Mouse (Mus musculus) E14TG2a.4 (cell line): Measurements from ENCODE around the gene Pemt.

Experiments used
- H3K27me3 ChIP-seq: 2 replicates; pipeline ENCODE4 v1.6.1; 2014; ENCODE audit warnings: low read length, control low read depth; ENCODE audit not compliant: insufficient read depth
- H3K36me3 ChIP-seq: 2 replicates; pipeline ENCODE4 v1.6.1; 2014; ENCODE audit warnings: low read length, control low read depth; ENCODE audit not compliant: insufficient read depth
- H3K4me1 ChIP-seq: replicated peaks from 2 replicates; pipeline ENCODE4 v1.6.1; 2014; ENCODE audit warnings: low read depth, low read length, control low read depth
- H3K4me3 ChIP-seq: replicated peaks from 2 replicates; pipeline ENCODE4 v1.5.1; 2014; ENCODE audit warnings: mild to moderate bottlenecking, low read length
- H3K9me3 ChIP-seq: 2 replicates; pipeline ENCODE4 v1.6.1; 2014; ENCODE audit warnings: low read length, control low read depth
- CTCF ChIP-seq: conservative IDR thresholded peaks from 2 replicates; pipeline ENCODE4 v1.5.1; 2014; ENCODE audit warnings: low read length
- NANOG ChIP-seq: IDR thresholded peaks from 2 replicates; pipeline ENCODE4 v1.6.1; 2014; ENCODE audit warnings: borderline replicate concordance, low read length, mixed read lengths
- POU5F1 ChIP-seq: IDR thresholded peaks from 2 replicates; pipeline ENCODE4 v1.6.1; 2014; ENCODE audit warnings: low read length, borderline replicate concordance

Pemt gene

DNA sequence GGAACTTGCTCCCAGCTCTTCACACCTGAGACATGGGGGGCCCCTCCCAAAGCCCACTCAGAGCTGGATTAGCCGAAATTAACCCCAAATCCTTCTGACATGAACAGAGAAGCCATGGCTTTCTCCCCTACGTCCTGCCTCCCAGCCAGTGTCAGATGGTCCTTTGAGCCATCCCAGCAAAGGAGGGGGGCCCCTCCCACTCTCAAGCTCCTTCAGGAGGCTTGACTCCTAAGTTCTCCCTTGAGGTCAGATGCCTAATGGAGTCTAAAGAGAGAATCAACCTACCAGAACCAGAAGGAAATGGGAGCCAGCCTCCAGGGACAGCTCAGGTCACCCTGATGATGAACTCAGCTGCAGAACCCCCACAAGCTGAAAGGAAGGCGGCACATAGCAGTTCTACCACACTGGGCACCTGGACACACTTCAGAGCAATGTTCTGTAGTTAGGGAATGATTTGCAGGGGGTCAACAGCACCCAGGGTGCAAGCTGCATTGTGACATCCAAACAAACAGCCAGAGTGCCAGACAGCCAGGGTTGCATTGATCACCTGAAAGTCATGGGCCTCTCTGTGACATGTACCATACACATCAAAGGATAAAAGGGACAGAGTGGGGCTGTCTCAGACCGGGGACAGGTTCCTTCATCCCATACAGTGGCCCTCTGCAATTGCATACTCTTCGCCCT lies 9.6 kb downstream of the Pemt start:
- no peak for TF ChIP-seq NANOG
- TF ChIP-seq CTCF = no peak
- no peaks in the 10 kb centered on the region; the same call in 1 of the 2 replicates for H3K27me3 ChIP-seq
- H3K9me3 ChIP-seq = no peaks in the 10 kb centered on the region
- H3K36me3 ChIP-seq = no peaks in the 10 kb centered on the region
- no peak overlapping the region for H3K4me3 ChIP-seq
- H3K4me1 ChIP-seq = peaks cover 38% of the 10 kb centered on the region

DNA sequence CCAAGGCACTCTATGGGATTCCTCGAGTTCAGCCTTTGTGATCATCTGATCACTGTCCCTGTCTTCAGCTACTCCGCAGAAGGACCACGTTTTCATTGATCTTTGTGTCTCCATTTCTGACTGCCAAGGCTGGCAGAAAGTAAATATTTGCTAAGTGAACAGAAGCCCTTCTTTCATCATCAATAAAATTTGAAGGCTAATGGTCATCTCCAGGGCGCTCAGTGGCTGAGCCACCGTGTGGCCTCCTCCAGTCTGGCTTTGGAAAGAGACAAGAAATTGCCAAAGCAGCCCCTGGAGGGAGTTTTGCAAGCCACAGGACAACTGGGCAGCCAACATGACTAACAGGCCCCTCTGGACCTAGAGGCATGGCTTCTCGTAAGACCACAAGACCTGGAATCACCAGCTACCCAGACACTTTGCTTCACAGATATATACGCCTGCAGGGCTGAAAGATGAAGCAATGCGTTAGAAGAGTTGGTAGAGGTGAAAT lies 11.3 kb downstream of the Pemt start:
- Histone ChIP-seq H3K4me1 (peaks cover 45% of the 10 kb centered on the region), H3K36me3 (no peaks in the 10 kb centered on the region)
- TF ChIP-seq POU5F1 = no peak
- TF ChIP-seq CTCF = 0 out of 2 replicates have a peak, but pooled peaks have one; percentile 3
- TF ChIP-seq NANOG = no peak

DNA sequence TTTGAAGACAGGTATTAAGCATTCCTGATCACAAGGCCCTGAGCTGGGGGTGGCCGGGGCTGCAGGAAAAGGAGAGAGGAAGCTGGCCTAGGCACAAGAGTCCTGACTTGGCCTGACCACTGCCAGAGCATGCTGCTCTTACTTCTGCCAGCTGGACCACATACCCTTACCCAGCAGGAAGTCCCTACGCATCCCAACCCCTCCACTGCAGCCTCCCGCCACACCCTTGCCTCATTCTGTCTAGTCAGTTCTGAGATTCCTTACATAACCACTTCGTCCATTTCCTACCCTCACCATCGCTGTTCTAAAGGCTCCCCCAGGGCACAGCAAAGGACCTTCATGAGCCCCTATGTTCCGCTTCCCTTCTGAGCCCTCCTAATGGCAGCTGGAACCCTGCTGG lies 12.0 kb downstream of the Pemt start:
- Histone ChIP-seq H3K4me3 (no peak overlapping the region), H3K36me3 (no peaks in the 10 kb centered on the region), H3K27me3 (no peaks in the 10 kb centered on the region; the same call in 1 of the 2 replicates), H3K4me1 (peaks cover 45% of the 10 kb centered on the region), H3K9me3 (no peaks in the 10 kb centered on the region)
- TF ChIP-seq NANOG (no peak), POU5F1 (no peak), CTCF (no peak)

More for the DNA sequence above, 11.3 kb downstream of the Pemt start:
- no peaks in the 10 kb centered on the region for H3K9me3 ChIP-seq
- no peaks in the 10 kb centered on the region; the same call in 1 of the 2 replicates for H3K27me3 ChIP-seq
- no peak overlapping the region for H3K4me3 ChIP-seq

DNA sequence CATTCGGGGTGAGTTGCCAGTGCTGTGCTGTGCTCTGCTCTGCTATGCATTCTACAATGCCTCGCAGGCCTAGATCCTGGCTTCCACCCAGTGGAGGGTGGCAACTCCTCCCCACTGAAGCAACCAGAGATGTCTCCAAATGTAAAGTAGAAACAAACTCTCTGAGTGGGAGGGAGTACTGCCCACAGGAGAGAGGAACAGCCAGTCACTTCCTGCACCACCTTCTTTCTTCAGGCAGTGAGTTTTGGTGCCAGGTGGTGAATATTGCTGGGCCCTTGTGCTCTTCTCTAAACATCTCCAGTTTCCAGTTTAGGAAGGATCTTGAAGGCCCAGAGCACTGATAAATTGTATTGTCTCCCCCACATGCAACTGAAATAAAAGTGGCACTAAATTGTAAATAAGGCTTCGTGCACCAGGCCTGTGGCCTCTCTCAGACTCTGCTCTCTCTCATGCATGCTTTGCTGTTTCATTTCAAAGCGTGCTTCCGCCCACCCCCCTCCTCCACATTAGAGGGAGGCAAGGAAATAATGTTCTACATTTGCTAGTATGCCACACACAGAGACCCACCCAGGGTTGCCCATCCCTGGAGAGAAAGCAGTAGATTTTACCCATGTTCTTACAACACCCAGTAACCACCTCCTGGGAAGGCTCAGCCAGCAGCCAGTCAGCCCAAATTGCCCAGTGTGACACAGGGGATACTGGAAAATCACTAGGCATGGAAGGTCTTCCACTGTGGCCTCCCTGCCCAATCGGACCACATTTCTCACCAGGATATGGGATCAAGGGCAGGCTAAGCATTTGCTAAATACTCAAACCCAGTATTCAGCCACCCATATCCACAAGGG lies 13.5 kb downstream of the Pemt start:
- TF ChIP-seq POU5F1 (no peak), CTCF (no peak), NANOG (no peak)
- Histone ChIP-seq H3K27me3 (no peaks in the 10 kb centered on the region; the same call in 1 of the 2 replicates), H3K4me1 (peaks cover 45% of the 10 kb centered on the region), H3K36me3 (no peaks in the 10 kb centered on the region), H3K4me3 (no peak overlapping the region), H3K9me3 (no peaks in the 10 kb centered on the region)

DNA sequence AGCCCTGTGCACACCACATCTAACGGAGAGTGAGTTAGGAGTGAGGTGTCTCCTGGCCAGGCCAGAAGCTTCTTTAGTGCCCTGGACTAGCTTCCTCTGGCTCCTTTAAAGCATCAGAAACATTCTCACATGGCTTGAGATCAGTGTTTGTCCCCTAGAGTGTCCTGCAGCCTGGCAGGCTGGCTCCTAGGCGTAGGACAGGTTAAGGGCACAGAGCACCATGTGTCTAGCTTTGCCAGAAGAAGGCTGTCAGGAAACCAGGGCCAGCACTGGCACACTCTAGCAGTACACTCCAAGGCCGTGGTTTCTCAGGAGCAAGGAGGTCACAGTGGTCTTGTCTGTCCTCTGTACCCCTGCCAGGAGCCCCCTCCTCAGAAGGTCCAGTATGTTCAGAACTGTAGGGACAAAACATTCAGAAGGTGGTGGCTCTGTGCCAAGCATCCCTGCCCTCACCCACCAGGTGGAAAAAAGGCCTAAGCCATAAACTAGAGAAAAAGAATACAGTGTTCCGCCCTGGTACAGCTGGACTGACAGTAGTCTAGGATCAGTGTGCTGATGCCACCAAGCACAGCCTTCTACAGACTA lies 15.4 kb downstream of the Pemt start:
- H3K4me3 ChIP-seq = no peak overlapping the region
- no peaks in the 10 kb centered on the region for H3K9me3 ChIP-seq
- no peaks in the 10 kb centered on the region for H3K36me3 ChIP-seq
- TF ChIP-seq POU5F1 = no peak
- no peak for TF ChIP-seq CTCF
- no peak for TF ChIP-seq NANOG
- H3K27me3 ChIP-seq = no peaks in the 10 kb centered on the region
- peaks cover 45% of the 10 kb centered on the region for H3K4me1 ChIP-seq

DNA sequence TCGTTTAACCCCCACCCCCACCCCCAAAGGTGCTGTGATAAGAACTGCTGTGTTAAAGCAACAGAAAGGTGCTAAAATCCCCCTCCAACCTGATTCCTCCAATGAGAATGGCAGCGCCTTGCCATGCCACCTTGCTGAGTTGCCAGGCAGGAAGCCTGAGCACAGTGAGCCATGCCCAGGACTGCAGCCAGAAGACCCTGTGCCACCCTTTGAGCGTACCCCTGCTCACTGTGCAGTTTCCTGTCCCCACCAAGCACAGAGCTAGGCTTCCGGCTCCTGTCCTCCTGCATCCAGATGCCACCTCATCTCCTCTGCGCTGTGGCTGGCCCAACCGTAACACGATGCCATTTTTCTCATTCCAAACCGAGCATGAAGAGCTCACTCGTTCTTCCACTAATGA lies 16.3 kb downstream of the Pemt start:
- TF ChIP-seq POU5F1 (no peak), NANOG (no peak), CTCF (no peak)
- Histone ChIP-seq H3K4me1 (peaks cover 41% of the 10 kb centered on the region), H3K27me3 (no peaks in the 10 kb centered on the region), H3K9me3 (no peaks in the 10 kb centered on the region), H3K36me3 (no peaks in the 10 kb centered on the region), H3K4me3 (no peak overlapping the region)

DNA sequence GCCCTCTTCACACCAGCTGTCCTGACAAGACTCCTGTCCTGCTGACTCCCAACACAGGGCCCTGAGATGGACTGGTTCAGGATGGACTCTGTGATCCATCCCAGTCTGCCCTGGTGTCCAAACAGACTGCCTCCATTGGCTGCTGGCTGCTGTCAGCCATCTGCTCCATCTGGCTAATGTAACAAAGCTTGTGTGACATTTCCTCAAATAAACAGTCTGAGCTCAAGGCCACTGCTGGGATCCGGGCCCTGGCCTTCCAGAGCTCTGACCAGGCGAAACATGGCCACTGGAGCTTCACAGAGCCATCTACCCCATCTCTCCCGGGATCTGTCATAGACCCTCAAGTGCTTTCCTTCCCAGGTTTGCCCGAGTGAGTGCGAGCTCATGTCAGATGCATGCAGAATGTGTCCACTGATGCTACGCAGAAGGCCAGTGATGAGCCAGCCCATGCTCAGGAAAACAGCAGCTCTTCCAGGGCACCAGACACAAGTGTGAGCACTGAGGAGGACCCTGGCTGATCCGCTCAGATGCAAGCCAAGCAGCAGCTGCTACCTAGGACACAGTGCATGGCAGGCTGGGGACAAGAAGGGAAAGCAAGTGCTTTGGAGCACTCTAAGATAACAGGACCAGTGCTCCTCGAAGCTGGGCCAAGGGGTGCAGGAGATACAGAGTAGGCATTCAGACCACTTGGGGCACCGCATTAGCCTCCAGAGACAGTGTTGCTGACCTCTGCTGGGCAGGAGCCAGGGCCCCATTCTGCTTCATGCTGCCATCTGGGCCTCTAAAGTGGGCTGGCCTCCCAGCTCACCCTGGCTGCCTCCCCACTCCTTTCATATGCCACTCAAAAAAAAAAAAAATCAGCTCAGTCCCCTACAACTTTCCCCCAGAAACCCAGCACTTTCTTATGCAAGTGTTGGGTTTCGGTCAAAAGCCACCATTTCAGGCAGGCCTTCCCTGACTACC lies 18.1 kb downstream of the Pemt start:
- H3K4me1 ChIP-seq = peaks cover 23% of the 10 kb centered on the region
- TF ChIP-seq POU5F1 (no peak), CTCF (no peak), NANOG (no peak)

DNA sequence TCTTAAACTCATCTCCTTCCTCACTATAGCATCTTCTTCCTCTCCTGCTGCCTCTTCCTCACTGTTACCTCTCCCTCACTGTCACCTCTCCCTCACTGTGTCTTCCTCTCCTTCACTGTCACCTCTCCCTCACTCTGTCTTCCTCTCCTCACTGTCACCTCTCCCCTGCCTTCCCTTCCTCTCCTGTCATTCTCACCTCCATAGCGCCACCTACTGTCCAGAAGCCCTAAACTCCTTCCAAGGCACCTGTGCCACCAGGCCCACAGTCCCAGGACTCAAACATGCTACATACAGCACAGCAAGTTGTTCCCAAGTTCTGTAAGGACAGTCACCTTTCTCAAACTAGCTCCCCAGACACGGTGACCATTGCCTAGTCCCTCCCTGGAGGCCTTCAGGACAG lies 19.0 kb downstream of the Pemt start:
- no peaks in the 10 kb centered on the region for H3K9me3 ChIP-seq
- no peak overlapping the region for H3K4me3 ChIP-seq
- no peaks in the 10 kb centered on the region for H3K27me3 ChIP-seq
- no peaks in the 10 kb centered on the region for H3K36me3 ChIP-seq
- peak; percentile 54 for TF ChIP-seq CTCF
- no peak for TF ChIP-seq NANOG
- TF ChIP-seq POU5F1 = no peak
- H3K4me1 ChIP-seq = peaks cover 20% of the 10 kb centered on the region

More for the DNA sequence above, 18.1 kb downstream of the Pemt start:
- H3K27me3 ChIP-seq = no peaks in the 10 kb centered on the region
- H3K36me3 ChIP-seq = no peaks in the 10 kb centered on the region
- no peak overlapping the region for H3K4me3 ChIP-seq
- no peaks in the 10 kb centered on the region for H3K9me3 ChIP-seq
